Mouse (Mus musculus) T-cell, adult 66 days (primary cell): ENCODE results near the gene Rnasel. TPM values are rescaled to one million over a fixed set of nuclear protein-coding genes. Genes with fewer than 3 reads are reported as not detected.

ENCODE experiments used
- total RNA-seq, 2 experiments: library from RNA; stranded (reverse); gene quantifications; 3 replicates in 1 of 2; 4 replicates in 1 of 2; pipeline ENCODE4 v1.2.4; 2023

Rnasel gene
- 10 to 100 TPM; 32.8 to 39.7 TPM for total RNA-seq

DNA sequence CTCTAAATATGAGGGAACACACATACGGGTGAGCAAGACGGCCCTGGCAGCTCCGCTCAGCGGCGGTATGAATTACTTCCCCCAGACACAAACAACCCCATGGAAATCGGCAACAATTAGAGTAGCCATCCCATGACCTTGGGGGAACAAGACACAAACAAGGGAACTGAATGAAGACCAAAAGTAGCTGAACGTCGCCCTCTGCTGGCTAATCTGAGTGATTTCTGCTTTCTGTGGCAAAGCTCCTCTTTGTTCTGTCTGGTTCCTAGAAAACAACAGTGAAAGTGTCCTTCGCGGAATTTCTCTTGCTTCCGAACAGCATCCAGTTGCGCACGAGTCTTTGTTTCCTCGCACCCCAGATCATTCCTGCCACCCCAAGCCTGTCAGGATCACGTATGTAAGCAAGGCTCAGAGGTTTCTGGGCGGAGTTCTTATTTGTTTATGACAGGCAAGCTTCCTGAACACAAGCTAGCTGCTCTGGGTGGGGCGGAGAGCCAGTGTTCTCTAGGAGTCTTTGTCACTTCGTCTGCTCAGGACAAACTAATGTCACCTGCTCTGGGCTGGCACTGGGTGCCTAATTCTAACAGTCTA lies at the start of gene Rnasel:
Gene Rnasel, plus strand, starts transcription at position 216 of the 591 bp plus-strand sequence.

DNA sequence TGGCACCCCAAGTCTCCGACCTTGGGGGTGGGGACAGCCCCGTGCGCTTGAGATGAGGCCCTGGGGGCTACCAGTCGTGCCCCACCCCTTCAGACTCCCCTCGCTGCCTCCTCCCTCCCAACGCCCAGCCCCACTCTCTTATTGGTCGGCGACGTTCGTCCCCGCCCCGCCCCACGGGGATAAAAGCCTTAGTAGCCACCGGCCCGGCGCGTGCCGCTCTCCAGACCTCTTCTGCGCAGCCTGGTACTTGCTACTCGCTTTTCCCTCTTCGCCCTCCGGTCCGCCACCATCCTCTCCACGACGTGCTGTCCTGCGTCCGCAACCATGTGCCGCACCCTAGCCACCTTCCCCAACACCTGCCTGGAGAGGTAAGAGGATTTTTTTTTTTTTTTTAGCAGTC lies 9.1 kb upstream of the Rnasel start, which contains the start of gene Rgs16:
Gene Rgs16, plus strand, starts transcription at position 205 of the 400 bp plus-strand sequence.

Other genes starting within 250 kb of the Rnasel start
- gene Npl, start 199.4 kb upstream of the Rnasel start, total RNA-seq: under 1 TPM in 1 of 2 experiments, not detected in 1; 0.41 TPM
- not detected for gene Rgs8, start 96.4 kb upstream of the Rnasel start, total RNA-seq
- 10 to 100 TPM; 11.9 to 12.3 TPM for gene Rgs16, start 9.1 kb upstream of the Rnasel start, total RNA-seq
- not detected for gene Rgsl1, start 94.7 kb downstream of the Rnasel start, total RNA-seq
- not detected for gene Teddm1b, start 124.9 kb downstream of the Rnasel start, total RNA-seq
- not detected for gene Teddm1a, start 142.3 kb downstream of the Rnasel start, total RNA-seq
- 100 to 1,000 TPM; 102 to 120 TPM for gene Glul, start 150.5 kb downstream of the Rnasel start, total RNA-seq
- 1 to 10 TPM; 1.3 to 2.4 TPM for gene Teddm2, start 150.8 kb downstream of the Rnasel start, total RNA-seq